Mouse (Mus musculus) left cerebral cortex, adult 6 months (tissue): Measurements from ENCODE around the gene Defb10. TPM values are rescaled to one million over a fixed set of nuclear protein-coding genes. Genes with fewer than 3 reads are reported as not detected.

Source experiments
- long read RNA-seq, 2 experiments: library from polyadenylated mRNA; unstranded; transcript quantifications; one replicate each; pipeline ENCODE4 v2.0.0; 2019 to 2020
- polyA plus RNA-seq: library from polyadenylated mRNA; unstranded; fragments of <200 nt; fragmentation: Nextera tagmentation; gene quantifications from 2 replicates; pipeline ENCODE4 v1.2.3, GENCODE M21; 2021

Gene Defb10
- polyA plus RNA-seq = not detected in 2 replicates
- long read RNA-seq, experiment 1 = 0 reads
- long read RNA-seq, experiment 2 = 0 reads

GRCm38 (mm10) chr8:21858586-21858985 lies at the start of gene Defb10:
Defb10 (plus strand) TSS chr8:21858901.

GRCm38 (mm10) chr8:21885321-21885720 lies 26.6 kb downstream of the Defb10 start, which contains the start of gene Defb9:
Defb9 (minus strand) TSS chr8:21885421.

GRCm38 (mm10) chr8:21906290-21906689 lies 47.6 kb downstream of the Defb10 start, which contains the start of gene Defb11:
Defb11 (minus strand) TSS chr8:21906412.

Other genes with a start within 250 kb of the Defb10 start
- not detected in 2 replicates for gene Defa26, start 240.7 kb upstream of the Defb10 start, polyA plus RNA-seq
- gene Defa17, start 203.1 kb upstream of the Defb10 start, polyA plus RNA-seq = not detected in 2 replicates
- not detected in 2 replicates for gene Defa34, start 193.1 kb upstream of the Defb10 start, polyA plus RNA-seq
- gene AY761184, start 155.3 kb upstream of the Defb10 start, polyA plus RNA-seq = not detected in 2 replicates
- not detected in 2 replicates for gene Defa24, start 124.4 kb upstream of the Defb10 start, polyA plus RNA-seq
- gene Defb50, start 35.4 kb upstream of the Defb10 start, polyA plus RNA-seq = not detected in 2 replicates
- gene Defb2, start 19.0 kb upstream of the Defb10 start, polyA plus RNA-seq = not detected in 2 replicates
- gene Defb9, start 26.5 kb downstream of the Defb10 start, polyA plus RNA-seq = not detected in 2 replicates
- not detected in 2 replicates for gene Defb11, start 47.5 kb downstream of the Defb10 start, polyA plus RNA-seq
- gene Defb15, start 73.8 kb downstream of the Defb10 start, polyA plus RNA-seq = not detected in 2 replicates
- not detected in 2 replicates for gene Defb35, start 79.5 kb downstream of the Defb10 start, polyA plus RNA-seq
- not detected in 2 replicates for gene Defb13, start 87.9 kb downstream of the Defb10 start, polyA plus RNA-seq
- gene Fam90a1a, start 99.8 kb downstream of the Defb10 start, polyA plus RNA-seq = not detected in 2 replicates
- not detected in 2 replicates for gene Ccdc70, start 110.9 kb downstream of the Defb10 start, polyA plus RNA-seq
- 0.41 and 0.47 TPM in 2 replicates for gene Atp7b, start 201.4 kb downstream of the Defb10 start, polyA plus RNA-seq
- 15.2 and 22.9 TPM in 2 replicates for gene Alg11, start 201.8 kb downstream of the Defb10 start, polyA plus RNA-seq